Mouse (Mus musculus): ENCODE measurements at regions not wholly inside any gene's neighbourhood (a gene's known extent, or its start where the extent isn't known, plus 50 kb on each side); places are given as distances from the start of the nearest gene placed in this dataset.

- DNase-seq (ENCODE audit: low spot score): no peak
Measured at GRCm38 (mm10) chr10:83896160-83896559, 173.5 kb downstream of the 1500009L16Rik start.

- DNase-seq (ENCODE audit: low spot score): no peak
Measured at GRCm38 (mm10) chr10:83897558-83897957, 174.9 kb downstream of the 1500009L16Rik start.

- DNase-seq (ENCODE audit: low spot score): no peak
Measured at GRCm38 (mm10) chr10:83906751-83907150, 184.1 kb downstream of the 1500009L16Rik start.

- DNase-seq (ENCODE audit: low spot score): no peak
Measured at GRCm38 (mm10) chr10:83910649-83911370, 188.1 kb downstream of the 1500009L16Rik start.

- DNase-seq (ENCODE audit: low spot score): no peak
Measured at GRCm38 (mm10) chr10:83914401-83915132, 191.9 kb downstream of the 1500009L16Rik start.

- no peak for DNase-seq (ENCODE audit: low spot score)
Measured at GRCm38 (mm10) chr10:83915133-83915730, 192.6 kb downstream of the 1500009L16Rik start.

GRCm38 (mm10) chr10:83926990-83927389, 204.3 kb downstream of the 1500009L16Rik start:
- no peak for DNase-seq (ENCODE audit: low spot score)

GRCm38 (mm10) chr10:83927554-83927953, 204.9 kb downstream of the 1500009L16Rik start:
- DNase-seq (ENCODE audit: low spot score): no peak

GRCm38 (mm10) chr10:83931758-83932157, 209.1 kb downstream of the 1500009L16Rik start:
- no peak for DNase-seq (ENCODE audit: low spot score)

- DNase-seq (ENCODE audit: low spot score): no peak
Measured at GRCm38 (mm10) chr10:83933201-83933600, 210.5 kb downstream of the 1500009L16Rik start.

GRCm38 (mm10) chr10:83934498-83934897, 211.8 kb downstream of the 1500009L16Rik start:
- DNase-seq (ENCODE audit: low spot score): no peak

GRCm38 (mm10) chr10:83937168-83937567, 214.5 kb downstream of the 1500009L16Rik start:
- no peak for DNase-seq (ENCODE audit: low spot score)

GRCm38 (mm10) chr10:83942101-83942500, 219.4 kb downstream of the 1500009L16Rik start:
- DNase-seq (ENCODE audit: low spot score): no peak

- no peak for DNase-seq (ENCODE audit: low spot score)
Measured at GRCm38 (mm10) chr10:83944158-83944557, 221.5 kb downstream of the 1500009L16Rik start.

GRCm38 (mm10) chr10:83944897-83945296, 222.2 kb downstream of the 1500009L16Rik start:
- no peak for DNase-seq (ENCODE audit: low spot score)

- DNase-seq (ENCODE audit: low spot score): no peak
Measured at GRCm38 (mm10) chr10:83945503-83945902, 222.8 kb downstream of the 1500009L16Rik start.

- DNase-seq (ENCODE audit: low spot score): no peak
Measured at GRCm38 (mm10) chr10:83946186-83947176, 223.8 kb downstream of the 1500009L16Rik start.

GRCm38 (mm10) chr10:83957118-83957759, 234.6 kb downstream of the 1500009L16Rik start:
- DNase-seq (ENCODE audit: low spot score): no peak

- DNase-seq (ENCODE audit: low spot score): no peak
Measured at GRCm38 (mm10) chr10:83958397-83958796, 235.7 kb downstream of the 1500009L16Rik start.

GRCm38 (mm10) chr10:83958826-83959225, 236.2 kb downstream of the 1500009L16Rik start:
- DNase-seq (ENCODE audit: low spot score): no peak

- no peak for DNase-seq (ENCODE audit: low spot score)
Measured at GRCm38 (mm10) chr10:83963232-83963760, 240.6 kb downstream of the 1500009L16Rik start.

Data from T-cell, adult 2 months (primary cell).